Mouse (Mus musculus) neural tube, embryonic 14.5 days (tissue): ENCODE results near the gene Prkag1. TPM values are rescaled to one million over a fixed set of nuclear protein-coding genes. Genes with fewer than 3 reads are reported as not detected.

Experiments
- ATAC-seq: fragments of 200-750 bp; cut with Nextera tagmentation; 2 replicates; pipeline ENCODE4 v1.8.0; 2017; ENCODE audit warnings: low read depth, mild to moderate bottlenecking, moderate TSS enrichment, moderate library complexity
- H3K27ac ChIP-seq: fragments of 300-500 bp; sonication (generic); 2 replicates; pipeline ENCODE4 v1.5.1; 2014; ENCODE audit warnings: low read depth, mild to moderate bottlenecking, control low read depth, low read length, moderate library complexity, mixed read lengths
- H3K27me3 ChIP-seq: fragments of 300-500 bp; sonication (generic); 2 replicates; pipeline ENCODE4 v1.6.1; 2014; ENCODE audit warnings: low read length; ENCODE audit not compliant: control insufficient read depth, insufficient read depth
- H3K36me3 ChIP-seq: fragments of 300-500 bp; sonication (generic); 2 replicates; pipeline ENCODE4 v1.6.1; 2014; ENCODE audit warnings: low read length, mixed read lengths; ENCODE audit not compliant: control insufficient read depth, insufficient read depth
- H3K4me1 ChIP-seq: fragments of 300-500 bp; sonication (generic); 2 replicates; pipeline ENCODE4 v1.6.1; 2014; ENCODE audit warnings: low read length; ENCODE audit not compliant: control insufficient read depth, insufficient read depth
- H3K4me2 ChIP-seq: fragments of 300-500 bp; sonication (generic); 2 replicates; pipeline ENCODE4 v1.6.1; 2014; ENCODE audit warnings: mild to moderate bottlenecking, low read depth, low read length, control low read depth
- H3K4me3 ChIP-seq: fragments of 300-500 bp; sonication (generic); 2 replicates; pipeline ENCODE4 v1.5.1; 2014; ENCODE audit warnings: low read depth, low read length, control low read depth, mixed read lengths
- H3K9ac ChIP-seq: fragments of 300-500 bp; sonication (generic); replicated peaks from 2 replicates; pipeline ENCODE4 v1.6.1; 2014; ENCODE audit warnings: low read depth, mild to moderate bottlenecking, control low read depth, low read length, mixed read lengths
- H3K9me3 ChIP-seq: fragments of 300-500 bp; sonication (generic); 2 replicates; pipeline ENCODE4 v1.6.1; 2016; ENCODE audit warnings: low read length; ENCODE audit not compliant: control insufficient read depth
- WGBS: fragments of 180-500 bp; shearing (Covaris S2); extraction: QIAGEN DNeasy Blood & Tissue Kit; methylation state at CpG from one replicate; pipeline ENCODE4 v1.1.7; 2014; 5-methylcytosine and 5-hydroxymethylcytosine counted together
- polyA plus RNA-seq: library from polyadenylated mRNA; unstranded; fragments of >200 nt; fragmentation: Nextera tagmentation; extraction: Ambion mirVana; gene quantifications from 2 replicates; pipeline ENCODE4 v1.2.1, GENCODE M21; 2014

Prkag1 gene
- polyA plus RNA-seq, 1 experiment from 2014 or later: 57.7 TPM

DNA sequence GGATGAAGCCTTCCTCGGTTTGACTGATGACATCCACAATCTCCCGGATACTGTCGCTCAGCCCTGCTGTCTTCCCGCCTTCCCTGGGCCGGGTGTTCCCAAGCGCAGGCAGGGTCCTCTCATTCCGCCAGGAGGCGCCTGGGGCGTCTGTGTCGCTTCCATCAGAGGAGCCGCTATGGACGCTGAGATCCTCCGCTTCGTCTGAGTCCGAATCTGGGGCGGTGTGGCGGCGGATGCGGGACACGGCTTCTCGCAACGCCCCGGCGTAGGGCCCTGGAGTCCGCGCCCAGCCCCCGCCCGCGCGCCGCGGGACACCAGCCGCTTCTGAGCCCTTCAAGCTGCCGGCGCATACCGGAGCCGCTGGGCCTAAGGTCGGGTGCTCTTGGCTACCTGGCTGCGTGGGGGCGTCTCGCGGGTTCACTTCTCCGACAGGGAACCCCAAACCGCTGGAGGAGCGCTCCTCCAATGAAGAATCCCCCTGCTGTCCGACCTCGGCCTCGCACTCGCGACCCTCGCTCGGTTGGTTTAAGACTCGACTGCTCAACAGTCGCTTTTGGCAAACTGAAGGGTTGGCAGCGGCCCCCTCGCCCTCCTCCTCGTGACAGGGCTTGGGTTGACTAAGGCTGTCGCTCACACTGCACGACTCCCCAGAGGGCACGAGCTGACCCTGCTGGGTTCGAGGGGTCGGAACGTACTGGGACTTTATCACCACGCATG, 25.8 kb downstream of the Prkag1 start:
- no peak overlapping the region for H3K27ac ChIP-seq
- peaks cover 27% of the 10 kb centered on the region for H3K4me1 ChIP-seq
- peaks cover 64% of the 10 kb centered on the region for H3K27me3 ChIP-seq
- peak overlapping the region; percentile 52 for H3K9ac ChIP-seq
- H3K4me3 ChIP-seq: peak overlapping the region; percentile 39
- no peaks in the 10 kb centered on the region for H3K9me3 ChIP-seq
- peak; percentile 42; the same call in 1 of the 2 replicates for ATAC-seq
- peak overlapping the region; percentile 67 for H3K4me2 ChIP-seq
- WGBS: 1% methylated on average over 64 of the region's 64 CpGs
- H3K36me3 ChIP-seq: no peaks in the 10 kb centered on the region

DNA sequence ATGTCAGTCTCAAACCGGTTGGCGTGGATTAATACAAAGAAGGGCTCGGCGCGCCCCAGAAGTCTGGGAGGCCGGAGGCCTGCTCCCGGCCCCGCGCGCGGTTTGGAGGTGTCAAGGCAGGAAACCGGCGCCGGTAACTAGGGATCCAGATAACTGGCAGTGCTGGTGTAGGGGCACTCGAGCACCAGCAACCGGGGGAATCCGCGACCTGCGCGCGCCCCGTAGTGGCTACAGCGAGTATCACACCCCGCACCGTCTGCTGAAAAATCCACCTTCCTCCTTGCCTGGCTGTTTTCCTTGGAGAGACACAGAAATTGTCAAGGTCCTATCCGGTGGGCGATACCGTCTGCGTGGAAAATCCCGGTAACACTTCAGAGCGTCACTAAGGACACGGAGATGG, 27.3 kb downstream of the Prkag1 start:
- Histone ChIP-seq H3K27me3 (peaks cover 58% of the 10 kb centered on the region), H3K9me3 (no peaks in the 10 kb centered on the region), H3K36me3 (no peaks in the 10 kb centered on the region), H3K27ac (no peak overlapping the region), H3K4me3 (peak overlapping the region; percentile 16; the same call in 1 of the 2 replicates), H3K9ac (no peak overlapping the region; the same call in 1 of the 2 replicates), H3K4me2 (peak overlapping the region; percentile 19; the same call in 1 of the 2 replicates), H3K4me1 (peaks cover 27% of the 10 kb centered on the region)
- ATAC-seq: peak; percentile 42; the same call in 1 of the 2 replicates
- under 1% methylated on average over 32 of the region's 32 CpGs for WGBS

DNA sequence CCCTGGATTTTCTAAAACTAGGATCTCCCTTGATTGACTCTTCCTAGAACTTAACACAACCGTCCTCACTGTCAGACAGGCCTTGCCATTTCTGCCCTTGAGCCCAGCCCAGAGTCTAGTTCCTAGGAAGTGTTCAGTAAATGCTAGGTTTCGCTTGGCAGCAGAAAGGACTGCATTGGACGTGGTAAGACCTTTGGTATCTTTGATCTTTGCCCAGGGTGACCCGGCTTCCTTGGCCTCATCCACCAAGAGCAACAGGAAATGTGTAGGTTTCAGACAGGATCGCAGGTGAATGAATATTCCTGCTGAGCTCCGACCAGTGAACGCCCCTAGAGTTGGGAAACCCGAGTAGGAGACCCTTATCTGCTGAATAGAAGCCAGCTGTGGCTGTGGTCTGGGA, 28.4 kb downstream of the Prkag1 start:
- Histone ChIP-seq H3K36me3 (no peaks in the 10 kb centered on the region), H3K27me3 (peaks cover 54% of the 10 kb centered on the region), H3K9ac (no peak overlapping the region), H3K9me3 (no peaks in the 10 kb centered on the region), H3K4me1 (peaks cover 19% of the 10 kb centered on the region), H3K27ac (no peak overlapping the region), H3K4me3 (no peak overlapping the region), H3K4me2 (no peak overlapping the region)
- no peak for ATAC-seq
- 8% methylated on average over 8 of the region's 8 CpGs for WGBS

DNA sequence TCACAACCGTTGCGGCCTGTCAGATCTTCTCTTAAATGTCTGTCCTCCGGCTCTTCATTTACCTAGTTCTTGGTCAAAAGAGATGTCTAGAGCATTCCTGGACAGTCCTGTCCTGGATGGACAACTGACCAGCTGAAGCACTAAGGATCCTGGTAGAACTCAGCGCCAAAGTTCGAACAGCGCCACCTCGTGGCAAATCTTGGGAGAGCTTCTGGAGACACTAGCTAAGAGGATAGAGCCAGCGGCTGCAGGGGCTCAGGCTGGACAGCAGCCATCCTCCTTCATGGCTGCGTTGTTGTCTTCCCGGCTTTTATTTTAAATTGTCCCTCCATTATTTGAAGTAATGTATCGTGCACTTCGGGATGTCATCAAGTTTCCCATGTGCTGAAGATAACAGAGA, 31.9 kb downstream of the Prkag1 start:
- no peak for ATAC-seq
- H3K9me3 ChIP-seq: no peaks in the 10 kb centered on the region
- 12% methylated on average over 12 of the region's 12 CpGs for WGBS
- peaks cover 10% of the 10 kb centered on the region; the same call in 1 of the 2 replicates for H3K4me1 ChIP-seq
- no peak overlapping the region for H3K4me2 ChIP-seq
- peaks cover 47% of the 10 kb centered on the region for H3K27me3 ChIP-seq
- H3K27ac ChIP-seq: no peak overlapping the region
- H3K4me3 ChIP-seq: no peak overlapping the region
- no peaks in the 10 kb centered on the region for H3K36me3 ChIP-seq
- no peak overlapping the region for H3K9ac ChIP-seq

DNA sequence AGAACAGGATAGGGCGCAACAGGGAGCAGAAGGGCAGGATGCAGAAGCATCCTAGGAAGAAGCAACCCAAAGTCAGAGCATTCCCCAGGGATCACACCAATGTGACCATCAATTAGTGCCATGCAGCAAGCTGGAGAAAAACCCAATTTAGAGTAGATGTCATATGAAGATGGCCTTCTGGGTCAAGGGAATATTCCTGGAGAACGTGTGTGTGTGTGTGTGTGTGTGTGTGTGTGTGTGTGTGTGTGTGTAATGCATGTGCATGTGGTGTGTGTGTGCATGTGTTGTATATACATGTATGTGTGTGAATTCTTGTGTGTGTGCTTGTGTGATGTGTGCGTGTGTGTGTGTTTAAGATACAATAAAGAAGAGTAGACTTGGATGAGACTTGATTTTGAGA, 32.4 kb downstream of the Prkag1 start:
- H3K27ac ChIP-seq: no peak overlapping the region
- no peaks in the 10 kb centered on the region for H3K9me3 ChIP-seq
- H3K9ac ChIP-seq: no peak overlapping the region
- ATAC-seq: no peak
- peaks cover 10% of the 10 kb centered on the region; the same call in 1 of the 2 replicates for H3K4me1 ChIP-seq
- no peaks in the 10 kb centered on the region for H3K36me3 ChIP-seq
- 55% methylated on average over 3 of the region's 3 CpGs for WGBS
- no peak overlapping the region for H3K4me3 ChIP-seq
- H3K4me2 ChIP-seq: no peak overlapping the region
- peaks cover 50% of the 10 kb centered on the region for H3K27me3 ChIP-seq

DNA sequence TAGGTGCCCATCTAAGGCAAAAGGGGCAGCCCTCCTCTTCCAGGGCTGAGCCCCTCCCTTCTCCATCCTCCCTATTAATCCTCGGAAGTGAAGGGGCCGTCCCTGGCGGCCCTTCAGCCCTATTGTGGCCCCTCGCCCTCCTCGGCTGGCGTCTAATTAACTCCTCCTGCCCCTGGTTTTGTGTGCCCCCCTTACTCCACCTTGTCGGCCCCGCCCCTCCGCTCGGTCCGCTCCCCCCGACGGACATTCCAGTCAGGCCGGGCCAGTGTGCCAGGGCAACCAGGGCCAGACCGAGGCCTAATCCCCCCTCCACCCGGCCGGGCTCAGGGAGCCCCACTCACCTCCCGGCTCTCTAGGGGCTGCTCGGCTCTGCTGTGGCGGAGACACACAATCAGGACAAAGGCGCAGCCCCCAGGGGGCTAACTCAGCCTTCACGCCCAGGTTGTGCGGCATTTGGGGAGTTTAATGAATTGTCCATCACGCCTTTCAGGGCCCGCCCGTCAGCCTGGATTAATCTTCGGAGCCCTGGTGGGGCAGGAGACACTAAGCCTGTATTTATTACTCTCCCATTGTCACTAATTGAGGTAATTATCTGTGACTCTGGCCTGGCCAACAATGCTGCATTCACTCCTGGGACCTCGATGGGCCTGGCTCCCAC, 33.4 kb downstream of the Prkag1 start:
- H3K4me3 ChIP-seq: no peak overlapping the region
- H3K4me1 ChIP-seq: peaks cover 10% of the 10 kb centered on the region
- ATAC-seq: peak; percentile 91
- no peak overlapping the region for H3K4me2 ChIP-seq
- peaks cover 56% of the 10 kb centered on the region for H3K27me3 ChIP-seq
- H3K27ac ChIP-seq: no peak overlapping the region
- H3K36me3 ChIP-seq: no peaks in the 10 kb centered on the region
- 3% methylated on average over 28 of the region's 28 CpGs for WGBS
- no peaks in the 10 kb centered on the region for H3K9me3 ChIP-seq
- no peak overlapping the region for H3K9ac ChIP-seq

DNA sequence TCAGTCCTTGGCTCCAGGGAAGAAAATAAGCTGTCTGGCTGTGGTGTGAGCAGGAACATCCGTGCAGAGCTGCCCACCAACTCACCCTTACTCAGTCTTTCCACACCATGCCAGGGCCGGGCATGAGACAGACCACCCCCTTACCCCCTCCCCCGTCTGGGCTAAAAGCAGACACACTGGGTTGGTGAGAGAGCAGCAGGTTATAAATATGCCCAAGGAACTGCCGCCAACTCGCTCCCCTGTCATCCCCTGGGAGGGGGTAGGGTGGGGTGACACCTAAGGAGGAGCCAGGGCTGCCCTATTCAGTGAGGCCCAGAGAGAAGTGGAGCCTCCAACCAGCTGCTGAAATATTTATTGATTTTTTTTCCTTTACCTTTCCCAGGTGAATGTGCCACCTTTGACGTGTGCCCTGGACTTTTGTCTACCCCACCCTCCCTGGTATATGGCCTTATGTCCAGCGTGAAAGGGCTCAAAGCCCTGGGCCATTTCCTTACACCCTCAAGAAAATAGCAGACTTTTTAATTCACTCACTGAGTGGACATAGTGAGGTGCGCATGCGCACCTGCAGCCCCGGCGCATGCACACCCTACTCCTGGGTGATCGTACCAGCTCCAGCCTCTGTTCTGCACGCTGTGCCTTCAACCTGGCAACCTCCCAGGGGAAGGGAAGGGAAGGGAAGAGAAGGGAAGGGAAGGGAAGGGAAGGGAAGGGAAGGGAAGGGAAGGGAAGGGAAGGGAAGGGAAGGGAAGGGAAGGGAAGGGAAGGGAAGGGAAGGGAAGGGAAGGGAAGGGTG, 34.3 kb downstream of the Prkag1 start:
- H3K9ac ChIP-seq: no peak overlapping the region
- ATAC-seq: no peak
- peaks cover 59% of the 10 kb centered on the region for H3K27me3 ChIP-seq
- H3K9me3 ChIP-seq: no peaks in the 10 kb centered on the region
- no peak overlapping the region for H3K27ac ChIP-seq
- H3K4me3 ChIP-seq: no peak overlapping the region
- WGBS: 3% methylated on average over 13 of the region's 13 CpGs
- peaks cover 17% of the 10 kb centered on the region for H3K4me1 ChIP-seq
- no peaks in the 10 kb centered on the region for H3K36me3 ChIP-seq
- no peak overlapping the region for H3K4me2 ChIP-seq

DNA sequence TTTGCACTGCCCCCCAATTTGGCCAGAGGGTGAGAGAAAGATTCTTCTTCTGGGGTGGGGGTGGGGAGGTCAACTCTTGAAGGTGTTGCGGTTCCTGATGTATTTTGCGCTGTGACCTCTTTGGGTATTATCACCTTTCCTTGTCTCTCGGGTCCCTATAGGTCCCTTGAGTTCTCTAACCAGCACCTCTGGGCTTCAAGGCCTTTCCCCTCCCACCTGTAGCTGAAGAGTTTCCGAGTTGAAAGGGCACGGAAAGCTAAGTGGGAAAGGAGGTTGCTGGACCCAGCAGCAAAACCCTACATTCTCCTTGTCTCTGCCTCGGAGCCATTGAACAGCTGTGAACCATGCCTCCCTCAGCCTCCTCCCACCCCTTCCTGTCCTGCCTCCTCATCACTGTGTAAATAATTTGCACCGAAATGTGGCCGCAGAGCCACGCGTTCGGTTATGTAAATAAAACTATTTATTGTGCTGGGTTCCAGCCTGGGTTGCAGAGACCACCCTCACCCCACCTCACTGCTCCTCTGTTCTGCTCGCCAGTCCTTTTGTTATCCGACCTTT, 38.1 kb downstream of the Prkag1 start:
- H3K4me2 ChIP-seq: peak overlapping the region; percentile 52
- peak overlapping the region; percentile 31 for H3K4me3 ChIP-seq
- ATAC-seq: no peak
- H3K27ac ChIP-seq: no peak overlapping the region
- H3K9me3 ChIP-seq: no peaks in the 10 kb centered on the region
- H3K4me1 ChIP-seq: peaks cover 20% of the 10 kb centered on the region
- peaks cover 78% of the 10 kb centered on the region for H3K27me3 ChIP-seq
- H3K9ac ChIP-seq: 0 out of 2 replicates have a peak overlapping the region, but pooled peaks have one; percentile 16
- no peaks in the 10 kb centered on the region for H3K36me3 ChIP-seq
- 3% methylated on average over 13 of the region's 13 CpGs for WGBS
